Mouse (Mus musculus) CH12.LX (cell line): ENCODE data around the gene Stox2.

ENCODE experiments used
- ELF1 ChIP-seq: IDR thresholded peaks from 2 replicates; pipeline ENCODE4 v1.6.1; 2014; ENCODE audit warnings: low read depth, mild to moderate bottlenecking, inconsistent platforms, low read length, improper control_type of control experiment
- POLR2A ChIP-seq: IDR thresholded peaks from 2 replicates; pipeline ENCODE4 v1.6.1; 2011; ENCODE audit warnings: low read depth, mild to moderate bottlenecking, improper control_type of control experiment, low read length

GRCm38 (mm10) chr8:47288866-47289541 lies 157.2 kb downstream of the Stox2 start:
- no peak for TF ChIP-seq ELF1
- TF ChIP-seq POLR2A, result no peak
